Mouse (Mus musculus): ENCODE measurements around the gene Col25a1.

GRCm38 (mm10) chr3:130220811-130221210 lies 89.5 kb downstream of the Col25a1 start:
- TF ChIP-seq POLR2A (IDR thresholded peaks at IDR 0.05; ENCODE audit: insufficient read depth, low read depth, low read length) (no peak), CTCF (IDR thresholded peaks at IDR 0.05; ENCODE audit: insufficient read depth, low read depth, low read length) (no peak)

All from olfactory bulb, adult 2 months (tissue).